Mouse (Mus musculus) layer of hippocampus, adult 2 months (tissue): ENCODE results near the gene D17Wsu92e. TPM values are rescaled to one million over a fixed set of nuclear protein-coding genes. Genes with fewer than 3 reads are reported as not detected.

Experiments used
- DNase-seq, 2 experiments: peaks; one replicate each; pipeline ENCODE4 v3.0.0; 2022; ENCODE audit warnings: low spot score in 2 of 2
- H3K27ac ChIP-seq: fragments of 200-600 bp; 2 replicates; pipeline ENCODE4 v1.8.1; 2022
- H3K4me3 ChIP-seq: fragments of 200-600 bp; 2 replicates; pipeline ENCODE4 v1.8.1; 2022; ENCODE audit warnings: mild to moderate bottlenecking
- CTCF ChIP-seq: fragments of 200-600 bp; conservative IDR thresholded peaks from 2 replicates; pipeline ENCODE4 v1.8.1; 2022; ENCODE audit warnings: antibody characterized with exemption, mild to moderate bottlenecking, moderate library complexity
- total RNA-seq, 2 experiments: library from RNA; stranded (reverse); gene quantifications; 2 replicates each; pipeline ENCODE4 v1.2.3; 2021

The D17Wsu92e gene
- total RNA-seq, 2 experiments from 2014 or later: 192 to 197 TPM

- no peak for TF ChIP-seq CTCF
- Histone ChIP-seq H3K4me3 (no peak overlapping the region), H3K27ac (peak overlapping the region; percentile 60; the same call in 1 of the 2 replicates)
- no peak for DNase-seq
Observed at GRCm38 (mm10) chr17:27734344-27735073, 85.9 kb downstream of the D17Wsu92e start.

DNA sequence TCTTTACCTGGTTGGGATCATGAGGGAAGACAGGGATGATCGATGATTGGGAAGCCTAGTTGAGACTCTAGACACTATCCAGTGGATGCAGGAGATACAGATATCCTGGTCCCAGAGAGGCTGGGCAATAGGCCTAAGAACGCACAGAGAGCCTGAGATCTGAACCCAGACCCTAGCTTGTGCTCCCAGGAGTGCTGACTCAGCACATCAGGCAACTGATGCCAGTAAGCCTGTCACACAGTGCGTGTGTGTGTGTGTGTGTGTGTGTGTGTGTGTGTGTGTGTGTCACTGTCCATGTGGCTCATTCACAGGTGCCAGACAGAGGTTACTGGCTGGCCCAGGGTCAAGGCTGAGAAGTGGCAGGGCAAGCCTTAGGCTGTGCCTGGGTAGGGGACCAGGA is 87.8 kb downstream of the D17Wsu92e start:
- no peak for DNase-seq
- Histone ChIP-seq H3K4me3 (no peak overlapping the region), H3K27ac (no peak overlapping the region)
- no peak for TF ChIP-seq CTCF

DNA sequence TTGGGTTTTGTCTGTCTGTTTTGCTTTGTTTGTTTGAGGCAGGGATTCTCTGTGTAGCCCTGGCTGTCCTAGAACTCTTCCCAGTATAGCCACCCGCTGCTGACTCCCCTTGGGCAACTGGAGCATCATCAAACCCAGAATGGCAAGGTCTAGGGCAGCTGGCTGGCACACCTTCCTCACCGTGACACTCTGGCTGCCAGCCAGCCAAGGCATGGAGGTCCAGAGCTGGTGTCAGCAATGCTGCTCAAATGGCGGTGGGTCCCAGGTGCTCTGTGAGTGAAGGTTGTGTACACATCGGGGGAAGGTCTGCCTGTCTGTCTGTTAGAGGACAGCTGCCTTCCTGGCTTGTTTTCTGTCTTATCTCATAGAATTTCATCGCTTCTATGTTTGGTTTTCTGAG is 88.3 kb downstream of the D17Wsu92e start:
- no peak overlapping the region for H3K4me3 ChIP-seq
- H3K27ac ChIP-seq: no peak overlapping the region
- TF ChIP-seq CTCF: no peak
- no peak for DNase-seq

GRCm38 (mm10) chr17:27728770-27729169 is 91.7 kb downstream of the D17Wsu92e start, which contains the start of gene Spdef:
Gene Spdef, minus strand, starts transcription at chr17:27728955.
- DNase-seq: no peak
- no peak within 1 kb of the TSS for H3K27ac ChIP-seq
- TF ChIP-seq CTCF: no peak
- no peak within 1 kb of the TSS for H3K4me3 ChIP-seq

- Histone ChIP-seq H3K4me3 (no peak overlapping the region), H3K27ac (no peak overlapping the region)
- no peak for DNase-seq
- TF ChIP-seq CTCF: no peak
Observed at GRCm38 (mm10) chr17:27726527-27726926, 93.9 kb downstream of the D17Wsu92e start.

GRCm38 (mm10) chr17:27725412-27725811 is 95.0 kb downstream of the D17Wsu92e start:
- no peak overlapping the region for H3K27ac ChIP-seq
- H3K4me3 ChIP-seq: no peak overlapping the region
- TF ChIP-seq CTCF: no peak
- DNase-seq: no peak

GRCm38 (mm10) chr17:27725011-27725410 is 95.4 kb downstream of the D17Wsu92e start:
- H3K4me3 ChIP-seq: no peak overlapping the region
- DNase-seq: no peak
- H3K27ac ChIP-seq: no peak overlapping the region
- TF ChIP-seq CTCF: no peak

- TF ChIP-seq CTCF: no peak
- H3K4me3 ChIP-seq: no peak overlapping the region
- H3K27ac ChIP-seq: no peak overlapping the region
- no peak for DNase-seq
Observed at GRCm38 (mm10) chr17:27724327-27724726, 96.1 kb downstream of the D17Wsu92e start.

GRCm38 (mm10) chr17:27721125-27721664 is 99.3 kb downstream of the D17Wsu92e start:
- H3K27ac ChIP-seq: no peak overlapping the region
- TF ChIP-seq CTCF: no peak
- DNase-seq: no peak
- H3K4me3 ChIP-seq: no peak overlapping the region

GRCm38 (mm10) chr17:27720326-27720725 is 100.1 kb downstream of the D17Wsu92e start:
- Histone ChIP-seq H3K4me3 (no peak overlapping the region), H3K27ac (no peak overlapping the region)
- no peak for DNase-seq
- TF ChIP-seq CTCF: no peak

DNA sequence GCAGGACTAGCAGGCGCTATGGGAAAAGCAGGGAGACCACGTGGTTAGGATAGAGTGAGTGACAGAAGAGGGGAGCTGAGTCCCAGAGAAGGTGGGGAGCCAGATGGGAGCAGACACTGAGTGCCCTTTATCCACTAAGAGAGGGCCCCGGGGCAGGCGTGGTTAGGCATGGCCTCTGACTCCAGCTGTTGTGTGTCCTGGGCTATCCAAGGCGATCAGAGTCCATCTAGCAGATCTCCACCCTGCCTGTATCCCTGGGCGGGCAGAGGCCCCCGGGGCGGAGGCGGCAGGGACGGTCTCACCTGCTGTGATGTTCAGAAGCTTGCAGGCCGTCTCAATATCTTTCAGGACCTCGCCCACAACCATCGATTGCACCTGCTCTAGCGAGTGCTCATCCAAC is 100.8 kb downstream of the D17Wsu92e start:
- H3K4me3 ChIP-seq: no peak overlapping the region
- DNase-seq: no peak
- TF ChIP-seq CTCF: no peak
- no peak overlapping the region for H3K27ac ChIP-seq

GRCm38 (mm10) chr17:27718250-27718649 is 102.2 kb downstream of the D17Wsu92e start:
- DNase-seq: no peak
- Histone ChIP-seq H3K27ac (no peak overlapping the region), H3K4me3 (no peak overlapping the region)
- peak; percentile 72 for TF ChIP-seq CTCF

- no peak for TF ChIP-seq CTCF
- no peak overlapping the region; the same call in 1 of the 2 replicates for H3K4me3 ChIP-seq
- no peak overlapping the region for H3K27ac ChIP-seq
- DNase-seq: no peak
Observed at GRCm38 (mm10) chr17:27716804-27717203, 103.6 kb downstream of the D17Wsu92e start.

GRCm38 (mm10) chr17:27712832-27713231 is 107.6 kb downstream of the D17Wsu92e start:
- peak overlapping the region; percentile 70 for H3K27ac ChIP-seq
- TF ChIP-seq CTCF: no peak
- DNase-seq: no peak
- no peak overlapping the region for H3K4me3 ChIP-seq
